Mouse (Mus musculus): ENCODE data around the gene Lrrc55.
"Not testable (repeated sequence)": the region's sequence is repeated elsewhere in the genome, so short reads cannot be mapped to it uniquely, and the experiment has no call there.

Gene Lrrc55

DNA sequence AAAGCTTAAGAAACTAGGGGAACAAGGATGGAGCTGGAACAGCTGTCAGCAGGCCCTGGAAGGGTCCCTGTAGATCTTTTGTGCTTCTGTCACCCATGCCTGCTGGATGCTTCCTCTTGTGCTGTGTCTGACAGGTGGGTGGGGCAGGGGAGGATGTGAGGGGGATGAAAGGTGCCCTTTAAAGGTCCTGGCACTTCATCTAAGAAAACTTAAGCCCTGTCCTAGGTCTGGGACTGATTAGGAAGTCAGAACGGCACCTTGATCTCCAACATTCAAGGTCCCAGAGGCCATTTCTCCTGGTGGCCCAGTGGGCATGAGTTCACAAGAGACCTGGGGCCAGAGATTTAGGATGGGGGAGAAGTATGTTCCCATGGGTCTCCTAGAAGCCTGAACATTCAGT lies at the start of gene Lrrc55:
Gene Lrrc55, minus strand, starts transcription at position 297 of the 400 bp plus-strand sequence.
- no peak for DNase-seq (ENCODE audit: low read depth, low spot score)

- DNase-seq (ENCODE audit: low read depth, low spot score): peak; percentile 16
Measured at GRCm38 (mm10) chr2:85246506-85247082, 49.6 kb upstream of the Lrrc55 start.

GRCm38 (mm10) chr2:85245737-85246136 lies 48.7 kb upstream of the Lrrc55 start:
- DNase-seq (ENCODE audit: low read depth, low spot score): no peak

- DNase-seq (ENCODE audit: low read depth, low spot score): no peak
Measured at GRCm38 (mm10) chr2:85238068-85238667, 41.2 kb upstream of the Lrrc55 start.

GRCm38 (mm10) chr2:85237231-85237630 lies 40.2 kb upstream of the Lrrc55 start:
- not testable (repeated sequence) for DNase-seq (ENCODE audit: low read depth, low spot score)

DNA sequence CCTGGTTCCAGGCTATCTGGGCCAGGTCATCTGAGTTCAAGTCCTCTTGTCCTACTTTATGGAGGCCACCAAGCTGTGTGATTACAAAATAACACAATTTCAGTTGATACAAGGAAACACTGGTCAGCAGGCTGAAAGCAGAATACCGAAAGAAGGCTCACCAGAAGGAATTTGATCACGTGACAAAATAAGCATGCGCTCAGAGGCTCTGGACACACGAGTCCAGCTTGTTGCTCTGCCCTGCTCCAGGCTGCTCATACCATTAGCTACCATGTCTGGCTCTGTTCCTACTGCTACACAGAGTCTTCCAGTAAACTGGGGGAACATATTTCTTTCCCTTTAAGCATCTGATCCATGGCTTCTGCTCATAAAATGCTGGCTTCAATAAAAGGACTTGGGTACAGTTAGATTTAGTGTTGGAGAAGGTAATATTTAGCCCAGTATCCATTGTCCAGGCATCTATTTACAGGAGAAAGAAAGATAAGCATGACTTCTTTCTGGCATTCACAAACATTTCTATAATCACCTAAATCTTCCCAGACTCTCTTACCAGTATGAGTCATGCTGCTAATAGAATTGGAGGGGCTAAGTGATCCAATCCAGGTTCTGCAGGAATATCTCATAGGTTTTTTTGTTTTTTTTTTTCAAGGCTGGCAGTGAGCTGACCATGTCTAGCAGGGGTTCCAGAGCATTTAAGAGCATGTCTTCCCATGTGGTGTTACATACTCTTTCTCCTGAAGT lies 33.9 kb upstream of the Lrrc55 start:
- DNase-seq (ENCODE audit: low read depth, low spot score): no peak

DNA sequence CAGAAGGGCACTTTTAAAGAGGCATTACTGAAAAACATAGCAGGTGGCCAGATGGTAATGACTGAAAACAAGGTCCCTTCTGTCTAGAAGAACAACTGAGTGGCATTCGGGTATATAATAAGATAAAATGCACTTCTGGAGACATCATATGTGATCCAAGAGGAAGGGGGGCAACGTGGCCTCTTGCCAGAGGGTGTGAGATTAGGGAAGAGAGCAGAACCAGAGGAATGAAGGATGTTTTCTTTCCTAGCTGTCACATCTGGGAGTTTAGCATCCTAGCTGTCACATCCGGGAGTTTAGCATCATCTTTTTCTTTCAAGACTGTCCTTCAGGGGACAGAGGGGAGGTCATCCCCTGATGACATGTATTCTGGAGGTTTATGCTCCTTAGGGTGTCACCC lies 32.6 kb upstream of the Lrrc55 start:
- DNase-seq (ENCODE audit: low read depth, low spot score): no peak

DNA sequence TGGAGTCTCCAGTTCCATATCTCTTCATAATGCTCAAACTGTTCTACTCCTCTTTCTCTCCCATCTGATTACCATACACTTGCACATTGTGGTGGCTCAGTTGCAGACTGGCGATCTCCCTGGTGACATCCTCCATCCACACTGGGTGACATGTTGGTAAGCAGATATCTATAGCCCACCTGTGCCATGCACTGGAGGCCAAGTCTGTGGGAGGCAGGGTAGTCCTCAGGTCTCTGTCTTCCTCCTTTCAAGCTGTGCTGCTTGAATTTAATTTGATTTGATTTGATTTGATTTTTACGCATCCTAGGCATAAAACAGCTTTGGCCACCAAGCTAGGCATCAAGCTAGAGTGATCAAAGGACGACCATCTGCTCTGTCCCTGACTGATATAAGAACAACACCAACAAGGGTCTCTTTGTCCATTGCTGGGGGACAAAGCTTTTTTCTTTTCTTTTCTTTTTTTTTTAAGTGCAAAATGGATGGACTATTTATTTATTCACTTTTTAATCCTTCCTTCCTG lies 30.9 kb upstream of the Lrrc55 start:
- DNase-seq (ENCODE audit: low read depth, low spot score): no peak

DNA sequence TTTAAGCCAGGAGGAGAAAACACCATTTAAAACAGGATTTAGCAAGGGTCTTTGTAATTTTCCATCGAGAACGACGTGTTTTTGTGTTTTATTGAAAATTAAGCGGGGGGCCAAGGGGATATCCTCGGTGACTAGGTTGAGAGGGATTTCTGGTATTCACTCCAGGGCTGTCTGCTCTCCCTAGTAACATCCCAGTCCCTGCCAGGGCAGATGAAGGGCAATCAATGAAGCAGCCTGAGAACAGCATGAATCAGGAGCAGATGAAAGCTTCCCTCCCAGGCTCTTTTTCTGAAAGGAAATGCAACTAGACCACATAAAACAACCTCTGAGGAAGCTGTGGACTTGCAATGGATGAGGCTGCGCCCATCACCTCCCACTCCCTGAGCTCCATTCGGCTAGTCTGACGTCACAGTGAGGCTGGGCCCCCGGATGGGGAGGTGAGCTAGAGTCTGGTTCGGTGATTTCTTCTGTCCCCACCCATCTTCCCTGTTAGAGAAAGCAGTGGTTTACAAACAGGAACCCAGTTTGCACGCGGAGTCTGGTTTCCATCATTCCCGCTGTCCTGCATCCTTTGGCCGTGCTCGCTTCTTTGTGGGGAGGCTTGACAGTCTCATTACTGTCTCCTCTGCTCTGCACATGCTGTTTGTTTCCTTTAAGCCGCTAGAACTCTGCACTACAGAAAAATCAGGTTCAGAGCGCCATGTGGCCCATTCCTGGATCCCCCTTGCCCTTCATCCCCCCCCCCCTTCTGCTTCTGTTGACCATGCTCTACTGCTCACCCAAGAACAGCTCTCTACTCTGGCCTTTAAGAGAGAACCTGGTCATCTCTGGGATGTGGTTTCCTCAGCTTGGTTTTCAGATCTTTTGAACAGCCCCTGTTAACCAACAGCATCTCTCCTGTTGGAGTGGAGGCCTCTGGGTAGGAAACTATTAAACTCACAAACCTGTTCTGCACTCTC lies 27.5 kb upstream of the Lrrc55 start:
- DNase-seq (ENCODE audit: low read depth, low spot score): no peak

- DNase-seq (ENCODE audit: low read depth, low spot score): no peak
Measured at GRCm38 (mm10) chr2:85216606-85217005, 19.6 kb upstream of the Lrrc55 start.

GRCm38 (mm10) chr2:85213746-85214145 lies 16.7 kb upstream of the Lrrc55 start:
- DNase-seq (ENCODE audit: low read depth, low spot score): no peak

DNA sequence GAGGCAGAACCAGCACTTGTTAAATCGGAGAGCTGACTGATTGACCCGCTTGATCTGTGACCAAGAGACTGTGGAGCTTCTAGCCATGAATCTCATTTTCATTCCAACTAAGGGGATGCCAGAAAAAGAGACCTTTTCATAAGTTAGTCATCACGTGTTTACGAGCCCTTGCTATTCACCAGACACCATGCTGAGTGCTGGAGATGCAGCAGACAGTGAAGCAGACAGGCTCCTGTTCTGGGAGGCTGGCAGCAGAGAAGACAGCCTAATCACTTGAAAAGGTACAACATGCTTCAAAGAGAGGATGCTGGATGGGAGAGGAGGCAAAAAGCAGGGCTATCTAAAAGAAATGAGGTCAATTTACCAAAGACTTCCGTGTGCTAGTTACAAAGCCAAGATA lies 12.3 kb upstream of the Lrrc55 start:
- DNase-seq (ENCODE audit: low read depth, low spot score): no peak

DNA sequence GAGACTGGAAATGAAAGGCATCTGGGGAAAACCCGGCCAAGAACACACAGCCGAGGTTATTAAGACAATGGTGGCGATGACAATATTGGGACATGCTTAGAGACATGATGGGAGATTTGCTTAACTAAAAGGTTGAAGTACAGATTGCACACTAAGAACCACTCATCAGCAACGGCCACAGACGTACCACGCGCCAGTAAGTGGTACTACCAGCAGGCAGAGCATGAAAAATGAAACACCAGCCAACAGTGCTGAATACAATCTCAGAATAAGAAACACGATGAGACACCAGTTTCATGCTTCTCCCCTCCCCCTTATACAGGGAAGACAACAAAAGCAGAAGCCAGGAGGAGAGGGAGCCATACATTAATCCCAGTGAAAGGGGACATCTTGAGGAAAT lies 8.2 kb upstream of the Lrrc55 start:
- no peak for DNase-seq (ENCODE audit: low read depth, low spot score)

GRCm38 (mm10) chr2:85198011-85198965 lies 1.3 kb upstream of the Lrrc55 start:
- no peak for DNase-seq (ENCODE audit: low read depth, low spot score)

GRCm38 (mm10) chr2:85194566-85194965 lies 2.4 kb downstream of the Lrrc55 start:
- DNase-seq (ENCODE audit: low read depth, low spot score): no peak

GRCm38 (mm10) chr2:85187582-85188151 lies 9.3 kb downstream of the Lrrc55 start:
- no peak for DNase-seq (ENCODE audit: low read depth, low spot score)

GRCm38 (mm10) chr2:85178139-85178800 lies 18.7 kb downstream of the Lrrc55 start:
- no peak for DNase-seq (ENCODE audit: low read depth, low spot score)

DNA sequence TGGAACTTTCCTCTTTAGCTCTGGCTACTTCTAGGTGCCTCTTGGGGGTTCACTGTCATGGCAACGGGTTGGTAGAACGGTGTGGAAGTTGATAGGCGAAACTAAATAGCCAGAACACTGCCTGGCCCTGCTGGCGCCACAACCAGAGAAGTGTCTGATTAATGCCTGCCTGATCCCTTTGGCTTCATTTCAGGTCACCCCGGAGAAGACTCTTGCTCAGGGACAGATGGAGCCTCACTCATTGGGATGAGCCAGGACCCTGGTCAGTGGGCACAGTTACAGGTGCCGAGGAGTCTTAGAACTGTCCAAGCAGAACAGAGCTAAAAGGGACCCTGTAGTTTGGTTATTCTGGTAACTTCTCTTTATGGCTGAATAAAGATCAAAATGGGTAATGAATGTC lies 23.5 kb downstream of the Lrrc55 start:
- DNase-seq (ENCODE audit: low read depth, low spot score): no peak

DNA sequence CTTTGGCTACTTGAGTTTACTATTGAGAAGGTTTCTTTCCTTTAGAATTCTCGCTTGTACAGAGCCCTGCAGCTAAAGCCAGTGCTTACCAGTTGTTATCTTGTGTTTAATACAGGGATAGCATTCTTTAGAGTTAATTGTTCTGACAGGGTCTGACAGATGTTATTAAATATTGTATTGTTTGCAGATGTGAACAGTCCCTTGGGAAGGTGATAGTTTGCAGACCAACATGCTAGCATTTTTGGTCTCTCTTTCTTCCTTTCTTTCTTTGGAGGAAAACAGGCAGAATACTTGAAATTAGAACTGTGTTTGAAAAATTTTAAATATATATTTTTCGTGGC lies 24.3 kb downstream of the Lrrc55 start:
- no peak for DNase-seq (ENCODE audit: low read depth, low spot score)
